Mouse (Mus musculus): ENCODE results near the gene Mettl23. TPM values are rescaled to one million over a fixed set of nuclear protein-coding genes. Genes with fewer than 3 reads are reported as not detected.
"Not testable (repeated sequence)": the region's sequence is repeated elsewhere in the genome, so short reads cannot be mapped to it uniquely, and the experiment has no call there.

Gene Mettl23
- total RNA-seq, 1 experiment from 2014 or later = 52.0 TPM

DNA sequence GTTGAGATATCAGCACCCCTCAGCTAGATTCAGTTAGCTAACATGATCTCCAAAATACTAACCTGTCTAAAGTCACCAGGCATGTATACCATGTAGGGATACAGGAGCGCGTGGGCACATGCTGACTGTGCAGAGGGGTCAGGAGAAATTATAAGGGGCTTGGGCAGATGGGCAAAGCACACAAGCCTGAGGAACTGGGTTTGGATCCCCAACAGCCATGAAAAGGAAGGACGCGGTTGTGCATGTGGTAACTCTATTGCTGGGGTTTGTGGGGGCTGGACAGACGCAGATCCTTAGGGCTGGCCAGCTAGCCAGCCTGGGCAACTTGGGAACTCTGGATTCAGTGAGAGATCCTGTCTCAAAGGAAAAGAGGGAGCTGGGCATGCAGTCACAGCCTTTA, 25.5 kb upstream of the Mettl23 start:
- ATAC-seq (replicated peaks; ENCODE audit: low read depth, poor library complexity, severe bottlenecking) = no peak

DNA sequence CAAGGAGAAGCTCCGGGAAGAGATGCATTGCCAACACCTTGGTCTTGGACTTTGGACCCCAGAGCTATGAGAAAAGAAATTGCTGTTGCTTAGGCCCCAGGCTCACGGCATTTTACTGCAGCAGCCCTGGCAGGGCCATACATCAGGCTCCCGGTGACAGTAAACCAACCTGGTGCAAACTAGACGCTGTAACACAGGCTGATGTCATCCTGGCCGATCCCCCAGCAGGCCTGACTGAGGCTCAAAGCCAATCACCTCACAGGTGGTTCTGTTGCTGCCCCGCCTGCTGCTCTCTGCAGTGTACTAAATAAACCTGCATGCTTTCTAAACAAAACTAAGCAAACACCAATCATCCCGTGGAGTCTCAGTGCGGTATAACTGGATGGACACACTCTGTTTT, 24.4 kb upstream of the Mettl23 start:
- ATAC-seq (replicated peaks; ENCODE audit: low read depth, poor library complexity, severe bottlenecking) = no peak

DNA sequence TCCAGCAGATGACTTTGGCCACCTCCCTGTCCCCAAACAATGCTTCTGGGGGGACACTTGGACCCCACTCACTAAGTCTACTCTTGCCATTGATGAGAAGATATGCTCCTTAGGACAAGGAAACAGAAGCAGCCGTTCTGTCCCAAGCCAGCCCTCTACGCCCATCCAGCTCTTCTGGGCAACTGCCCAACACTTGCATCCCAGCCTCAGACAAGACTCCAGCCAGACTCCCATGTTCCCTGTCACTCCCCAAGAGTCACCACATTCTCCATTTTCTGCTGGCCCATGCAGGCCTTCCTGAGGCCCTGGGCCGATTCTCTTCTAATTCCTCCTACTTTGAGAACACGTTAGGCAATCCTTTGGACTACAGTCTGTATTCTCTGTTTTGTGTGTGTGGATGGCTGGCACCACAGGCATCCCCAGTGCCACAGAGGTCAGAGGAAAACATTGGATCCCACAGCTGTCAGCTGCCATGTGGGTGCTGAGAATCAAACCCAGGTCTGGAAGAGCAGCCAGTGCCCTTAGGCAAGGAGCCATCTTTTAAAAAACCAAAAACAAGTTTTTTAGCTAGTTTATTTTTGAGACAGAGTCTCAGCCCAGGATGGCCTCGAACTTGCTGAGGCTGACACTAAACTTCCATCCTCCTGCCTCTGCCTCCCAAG, 23.0 kb upstream of the Mettl23 start:
- no peak for ATAC-seq (replicated peaks; ENCODE audit: low read depth, poor library complexity, severe bottlenecking)

DNA sequence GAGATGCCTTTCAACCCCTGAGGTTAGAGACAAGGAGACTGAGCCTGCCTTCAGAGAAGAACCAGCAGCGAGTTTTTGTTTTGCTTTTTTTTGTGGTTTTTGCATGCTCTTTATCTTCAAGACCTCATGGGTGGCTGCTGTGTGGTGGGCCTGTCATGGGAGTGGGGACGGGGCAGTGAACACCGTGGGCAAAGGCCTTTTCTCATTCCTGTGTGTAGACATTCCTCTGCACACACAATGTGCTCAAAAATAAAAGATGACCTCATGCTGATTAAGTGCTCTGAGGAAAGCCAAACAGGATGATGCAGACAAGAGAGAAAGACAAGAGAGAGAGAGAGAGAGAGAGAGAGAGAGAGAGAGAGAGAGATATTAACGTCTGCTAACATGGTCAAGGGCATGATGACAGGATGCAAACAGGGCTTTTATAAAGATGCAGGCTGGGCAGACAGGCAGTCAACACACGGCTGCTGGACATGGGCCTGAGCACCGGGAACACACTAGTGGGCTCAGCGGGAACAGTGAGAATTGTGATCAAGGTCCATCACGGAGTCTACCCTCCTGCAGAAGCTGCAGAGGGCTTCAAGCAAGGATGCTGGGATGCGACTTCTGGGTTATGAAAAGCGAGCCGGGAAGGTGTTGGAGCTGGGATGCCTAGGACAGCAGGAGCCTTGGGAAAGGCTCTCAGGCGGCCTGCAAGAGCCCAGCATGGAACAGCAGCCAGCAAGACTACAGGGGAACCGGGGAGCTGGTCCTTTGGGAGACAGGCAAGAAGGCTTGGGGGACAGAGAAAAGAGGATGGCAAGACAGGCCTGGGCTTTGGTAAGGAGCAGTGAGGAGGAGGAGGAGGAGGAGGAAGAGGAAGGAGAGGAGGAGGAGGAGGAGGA, 21.8 kb upstream of the Mettl23 start:
- ATAC-seq (replicated peaks; ENCODE audit: low read depth, poor library complexity, severe bottlenecking) = no peak

DNA sequence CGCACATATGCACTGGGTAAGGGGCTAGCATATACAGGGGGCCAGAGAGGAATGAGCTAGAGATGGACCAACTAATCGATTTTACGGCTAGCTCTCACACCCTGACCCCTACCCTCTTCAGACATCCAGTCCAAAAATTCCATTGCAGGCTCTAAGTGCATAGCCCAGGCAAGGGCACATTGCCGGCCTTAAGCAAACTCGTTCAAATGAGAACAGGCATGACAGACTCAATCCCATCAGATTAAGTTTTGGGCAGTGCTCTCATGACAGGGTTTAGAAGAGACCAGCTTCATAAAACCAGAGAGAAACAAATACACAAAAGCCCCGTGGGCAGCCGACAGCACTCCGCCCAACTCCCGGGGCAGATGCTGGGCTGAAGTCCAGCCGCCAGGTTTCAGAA, 20.9 kb upstream of the Mettl23 start:
- ATAC-seq (replicated peaks; ENCODE audit: low read depth, poor library complexity, severe bottlenecking) = no peak

DNA sequence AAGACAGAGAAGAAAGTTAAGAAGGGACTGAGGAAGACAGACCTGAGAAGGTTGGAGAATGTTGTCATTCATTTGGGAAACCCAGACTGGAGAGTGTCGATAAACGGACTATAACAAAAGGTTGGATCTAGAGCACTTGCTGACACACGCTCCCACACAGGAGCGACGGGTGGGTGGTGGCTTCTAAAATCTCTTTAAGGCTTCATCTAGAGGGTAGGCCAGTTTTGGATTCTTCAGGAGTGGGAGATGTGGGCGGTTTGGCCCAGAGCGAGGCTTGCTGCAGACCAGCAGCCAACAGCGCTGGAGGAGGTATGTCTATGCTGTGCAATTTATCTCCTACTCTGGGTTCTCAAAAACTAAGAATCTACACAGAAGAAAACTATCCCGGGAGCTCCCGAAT, 20.5 kb upstream of the Mettl23 start:
- ATAC-seq (replicated peaks; ENCODE audit: low read depth, poor library complexity, severe bottlenecking) = no peak

DNA sequence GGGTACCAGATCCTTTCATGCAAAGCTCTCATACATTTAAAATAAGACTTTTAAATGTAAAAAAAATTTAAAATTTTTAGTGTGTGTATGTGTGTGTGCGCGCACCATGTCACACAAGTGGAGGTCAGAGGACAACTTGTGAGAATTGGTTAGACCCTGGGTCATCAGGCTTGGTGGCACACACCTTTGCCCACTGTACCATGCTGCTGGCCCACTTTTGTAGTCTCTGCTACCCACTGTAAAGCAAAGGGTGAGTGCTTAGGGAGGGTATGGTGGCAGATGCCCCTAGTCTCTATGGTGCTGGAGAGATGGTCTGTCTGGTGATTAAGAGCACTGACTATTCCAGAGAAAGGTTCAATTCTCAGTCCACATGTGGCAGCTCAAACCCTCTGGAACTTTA, 19.8 kb upstream of the Mettl23 start:
- no peak for ATAC-seq (replicated peaks; ENCODE audit: low read depth, poor library complexity, severe bottlenecking)

DNA sequence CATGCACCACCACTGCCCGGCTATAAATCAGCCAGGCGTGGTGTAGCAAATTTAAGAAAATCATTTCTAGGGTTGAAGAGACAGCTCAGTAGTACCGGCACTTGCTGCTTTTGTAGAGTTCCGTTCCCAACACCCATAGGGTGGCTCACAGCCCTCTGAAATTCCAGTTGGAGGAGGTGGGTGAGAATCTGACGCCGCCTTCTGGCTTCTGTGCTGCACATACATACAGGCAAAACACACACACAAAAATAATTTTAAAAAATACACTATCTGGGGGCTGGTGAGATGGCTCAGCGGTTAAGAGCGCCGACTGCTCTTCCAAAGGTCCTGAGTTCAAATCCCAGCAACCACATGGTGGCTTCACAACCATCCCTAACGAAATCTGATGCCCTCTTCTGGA, 19.2 kb upstream of the Mettl23 start:
- ATAC-seq (replicated peaks; ENCODE audit: low read depth, poor library complexity, severe bottlenecking) = not testable (repeated sequence)

DNA sequence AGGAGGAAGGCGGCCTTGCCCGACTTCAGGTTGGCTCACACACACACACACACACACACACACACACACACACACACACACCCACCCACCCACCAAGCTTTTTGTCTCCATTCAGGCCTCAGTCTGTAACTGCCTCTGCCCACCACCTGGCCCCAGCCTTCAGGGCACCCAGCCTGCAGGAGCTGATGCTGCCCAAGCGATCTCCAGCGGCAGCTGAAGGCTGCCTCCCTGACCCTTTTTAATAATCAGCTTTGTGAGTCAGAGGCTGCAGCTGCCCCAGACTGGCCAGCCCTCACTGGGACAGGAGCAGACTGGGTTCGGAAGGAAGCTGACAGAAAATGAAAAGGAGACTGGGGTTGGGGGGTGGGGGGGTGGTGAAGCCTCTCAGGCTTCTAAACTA, 17.8 kb upstream of the Mettl23 start:
- ATAC-seq (replicated peaks; ENCODE audit: low read depth, poor library complexity, severe bottlenecking) = no peak

DNA sequence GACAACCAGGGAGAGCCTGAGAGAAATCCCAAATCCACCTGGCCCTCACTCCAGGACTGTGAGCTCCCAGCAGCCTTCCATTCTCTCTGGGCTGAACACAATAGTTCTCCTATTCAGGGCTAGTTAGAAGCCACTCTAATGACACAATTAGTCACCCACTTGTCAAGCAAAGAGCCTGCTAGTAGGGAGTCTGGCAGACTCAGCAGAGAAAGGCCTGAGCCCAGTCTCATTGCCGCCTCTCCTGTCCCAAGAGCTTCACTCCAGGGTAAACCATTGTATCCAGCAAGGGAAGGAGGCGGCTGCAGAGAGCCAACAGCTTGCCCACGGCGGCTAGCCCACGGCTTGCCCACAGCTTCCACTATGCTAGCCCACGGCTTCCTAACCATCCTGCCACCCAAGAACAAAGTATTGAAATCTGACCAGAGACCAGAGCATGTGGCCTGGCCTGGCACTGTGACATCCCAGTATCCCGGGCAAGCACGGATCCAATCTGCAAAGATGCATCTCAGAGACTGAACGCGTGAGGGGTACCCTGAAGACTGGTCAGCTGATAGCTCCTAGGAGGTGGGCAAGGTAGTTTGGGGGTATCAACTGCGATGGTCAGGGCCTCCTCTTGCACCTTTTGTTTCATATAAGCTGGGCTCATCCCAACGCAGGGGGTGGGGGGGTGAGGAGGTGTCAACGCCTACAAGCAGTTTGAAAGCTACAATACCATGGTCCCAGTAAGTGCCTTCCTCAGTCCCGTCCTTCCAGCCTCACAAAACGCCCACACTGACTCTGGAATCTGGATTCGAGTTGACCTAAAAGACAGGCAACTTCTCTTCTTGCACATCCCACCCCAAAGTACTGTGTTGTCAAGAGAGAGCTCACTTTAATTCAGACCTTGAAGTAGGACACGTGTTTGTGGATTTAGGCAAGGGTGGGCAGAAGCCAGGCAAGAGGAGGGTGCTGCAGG, 16.3 kb upstream of the Mettl23 start:
- no peak for ATAC-seq (replicated peaks; ENCODE audit: low read depth, poor library complexity, severe bottlenecking)

DNA sequence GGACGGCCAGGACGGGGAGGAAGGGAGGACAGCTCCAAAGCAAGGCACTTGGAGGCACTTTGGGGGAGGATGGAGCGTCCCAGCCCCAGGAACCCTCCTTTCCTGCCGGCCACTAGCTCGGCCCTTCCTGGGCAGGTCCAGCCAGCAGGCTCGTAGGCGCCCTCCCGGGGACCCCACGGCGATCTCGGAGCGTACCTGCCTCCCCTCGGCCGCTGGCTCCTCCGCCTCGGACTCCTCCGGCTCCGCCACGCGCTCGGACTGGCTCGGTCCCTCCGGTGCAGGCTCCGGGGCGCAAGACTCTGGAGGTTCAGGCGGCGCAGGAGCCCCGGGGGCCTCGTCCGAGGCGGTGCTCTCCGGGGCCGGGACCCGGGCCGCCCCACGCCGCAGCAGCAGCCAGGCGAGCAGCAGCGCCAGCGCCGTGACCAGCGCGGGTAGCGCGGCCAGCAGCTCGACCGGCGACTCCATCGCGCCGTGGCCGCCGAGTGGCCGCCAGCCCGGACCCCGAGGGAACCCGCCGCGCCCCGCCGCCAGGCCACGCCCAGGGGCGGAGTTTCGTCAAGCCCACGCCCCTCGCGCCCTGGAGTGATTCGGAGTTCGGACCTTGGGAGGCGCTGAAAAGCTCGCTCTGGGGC, 15.4 kb upstream of the Mettl23 start, which contains the start of gene Mxra7:
TSS of gene Mxra7 (minus strand) at position 513 of the 632 bp plus-strand sequence.
- ATAC-seq (replicated peaks; ENCODE audit: low read depth, poor library complexity, severe bottlenecking) = peak; percentile 63

DNA sequence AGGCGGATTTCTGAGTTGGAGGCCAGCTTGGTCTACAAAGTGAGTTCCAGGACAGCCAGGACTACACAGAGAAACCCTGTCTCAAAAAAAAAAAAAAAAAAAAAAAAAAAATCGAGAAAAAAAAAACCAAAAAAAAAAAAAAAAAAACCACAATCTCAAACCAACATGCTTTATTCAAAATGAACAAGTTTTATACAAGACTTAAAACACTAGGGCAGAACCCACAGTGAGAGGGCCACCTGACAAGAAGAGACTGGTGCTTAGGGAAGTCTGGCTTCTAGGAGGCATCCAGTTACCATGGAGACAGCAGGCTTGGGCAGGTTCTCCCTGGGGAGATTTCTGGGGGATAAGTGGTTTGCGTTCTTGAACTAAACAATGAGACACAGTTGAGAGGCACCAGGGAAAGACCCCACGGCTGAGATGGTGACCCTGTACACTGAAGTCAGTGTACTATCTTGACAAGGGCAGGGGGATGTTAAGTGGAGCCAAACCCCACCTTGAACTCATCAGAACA, 10.8 kb upstream of the Mettl23 start:
- ATAC-seq (replicated peaks; ENCODE audit: low read depth, poor library complexity, severe bottlenecking) = no peak

DNA sequence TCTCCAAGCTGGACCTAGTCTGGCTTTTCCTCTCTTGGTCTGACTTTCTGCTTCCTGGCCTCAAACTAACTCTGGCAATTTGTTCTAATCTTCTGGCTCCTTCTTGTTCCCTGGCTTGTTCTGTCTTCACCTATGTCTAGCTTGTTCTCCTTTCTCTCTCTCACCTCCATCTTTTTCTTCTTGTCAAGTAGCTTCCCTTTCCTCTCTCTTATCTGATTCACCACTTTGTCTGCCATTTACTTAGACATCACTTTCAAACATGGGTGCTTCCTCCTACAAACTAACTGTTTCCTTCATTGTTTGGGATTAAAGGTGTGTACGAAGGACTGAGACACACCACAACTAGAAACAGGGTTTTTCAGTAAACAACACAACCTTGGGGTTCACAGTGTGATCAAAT, 8.1 kb upstream of the Mettl23 start:
- ATAC-seq (replicated peaks; ENCODE audit: low read depth, poor library complexity, severe bottlenecking) = no peak

DNA sequence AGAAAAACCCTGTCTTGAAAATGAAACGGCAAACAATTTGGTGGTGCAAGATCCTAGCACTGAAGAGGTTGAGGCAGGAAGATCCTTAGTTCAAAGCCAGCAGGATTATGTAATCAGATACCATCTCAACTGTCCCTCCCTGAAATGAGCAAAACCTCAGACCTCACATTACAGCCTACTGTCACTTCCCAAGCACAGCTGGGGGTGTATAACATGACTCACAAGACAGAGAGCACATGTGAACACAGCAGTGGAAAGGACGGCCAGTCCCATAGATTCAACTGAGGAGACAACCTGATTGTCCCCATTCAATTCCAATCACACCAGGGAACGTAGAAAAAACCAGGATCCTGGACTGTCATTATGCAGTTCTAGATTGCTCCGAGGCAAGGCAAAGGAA, 6.8 kb upstream of the Mettl23 start:
- ATAC-seq (replicated peaks; ENCODE audit: low read depth, poor library complexity, severe bottlenecking) = 0 out of 2 replicates have a peak, but pooled peaks have one; percentile 17

DNA sequence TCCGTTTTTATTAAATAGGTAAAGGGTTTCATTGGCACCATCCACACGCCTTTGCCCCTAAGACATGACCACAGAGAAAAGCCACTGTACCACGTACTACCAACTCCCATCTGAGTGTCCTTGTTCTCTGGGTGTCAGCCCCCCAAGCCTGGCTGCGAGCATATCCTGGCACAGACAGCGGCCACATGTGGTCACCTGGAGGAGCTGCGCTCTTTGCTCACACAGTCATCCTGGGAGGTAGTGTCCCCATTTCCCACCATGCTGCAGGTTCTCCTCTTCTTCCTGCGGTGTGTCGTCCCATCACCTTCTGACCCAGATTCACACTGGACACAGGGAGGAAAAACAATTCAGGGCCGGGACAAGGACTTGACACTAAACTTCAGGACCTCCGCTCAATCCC, 5.6 kb upstream of the Mettl23 start:
- no peak for ATAC-seq (replicated peaks; ENCODE audit: low read depth, poor library complexity, severe bottlenecking)

DNA sequence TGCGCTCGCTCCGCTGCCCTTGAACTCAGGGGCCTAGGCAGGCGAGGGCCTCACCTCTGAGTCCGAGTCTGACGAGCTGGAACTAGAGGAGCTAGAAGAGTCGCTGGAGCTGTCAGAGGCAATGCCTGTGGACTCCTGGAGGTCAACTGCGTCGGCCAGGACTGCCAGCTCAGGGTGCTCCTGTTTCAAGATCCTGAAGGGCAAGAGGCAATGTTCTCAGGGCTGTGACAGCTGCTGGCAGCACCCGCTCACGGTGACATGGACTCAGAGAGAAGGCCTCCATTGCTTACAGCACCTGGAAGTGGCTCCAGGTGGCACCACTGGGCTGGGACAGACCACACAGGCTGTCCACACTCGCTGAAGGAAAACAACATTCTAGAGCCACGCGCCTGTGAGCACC, 4.1 kb upstream of the Mettl23 start:
- ATAC-seq (replicated peaks; ENCODE audit: low read depth, poor library complexity, severe bottlenecking) = no peak

DNA sequence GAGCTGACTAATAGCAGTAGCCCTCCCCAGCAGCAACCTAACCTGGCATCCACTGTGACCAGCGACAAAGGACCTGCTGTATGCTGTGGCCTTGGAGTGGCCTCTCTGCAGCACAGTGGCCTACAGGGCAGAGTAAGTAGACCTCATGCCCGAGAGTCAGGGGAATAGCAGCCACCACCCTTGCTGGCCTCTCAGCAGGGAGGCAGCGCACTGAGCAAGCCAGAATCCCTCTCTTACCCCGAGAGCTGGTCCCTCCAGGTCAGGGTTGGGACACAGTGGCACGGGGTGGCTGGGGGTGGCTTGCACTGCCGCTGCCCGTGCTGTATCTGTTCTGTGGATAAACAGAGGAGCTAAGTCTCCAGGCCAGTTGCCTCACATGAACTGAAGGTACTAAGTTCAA, 3.5 kb upstream of the Mettl23 start:
- ATAC-seq (replicated peaks; ENCODE audit: low read depth, poor library complexity, severe bottlenecking) = no peak

DNA sequence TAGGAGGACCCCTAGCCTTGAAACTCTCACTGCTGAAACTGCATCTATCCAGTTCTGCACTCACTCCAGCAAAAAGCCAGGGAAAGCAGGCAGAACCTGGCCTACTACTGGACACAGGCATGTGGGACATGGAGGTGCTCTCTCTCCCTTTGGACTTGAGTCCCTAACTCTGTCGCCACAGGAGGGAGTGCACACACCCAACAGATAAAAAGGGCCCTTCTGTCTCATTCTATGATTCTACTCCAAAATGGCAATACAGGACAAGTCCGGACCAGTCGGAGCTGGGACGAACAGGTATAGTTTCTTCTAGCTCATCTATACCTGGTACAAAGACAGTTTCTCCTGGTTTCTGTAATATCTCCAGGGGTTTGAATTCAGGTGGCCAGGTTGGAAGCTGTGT, 2.3 kb upstream of the Mettl23 start:
- ATAC-seq (replicated peaks; ENCODE audit: low read depth, poor library complexity, severe bottlenecking) = no peak

DNA sequence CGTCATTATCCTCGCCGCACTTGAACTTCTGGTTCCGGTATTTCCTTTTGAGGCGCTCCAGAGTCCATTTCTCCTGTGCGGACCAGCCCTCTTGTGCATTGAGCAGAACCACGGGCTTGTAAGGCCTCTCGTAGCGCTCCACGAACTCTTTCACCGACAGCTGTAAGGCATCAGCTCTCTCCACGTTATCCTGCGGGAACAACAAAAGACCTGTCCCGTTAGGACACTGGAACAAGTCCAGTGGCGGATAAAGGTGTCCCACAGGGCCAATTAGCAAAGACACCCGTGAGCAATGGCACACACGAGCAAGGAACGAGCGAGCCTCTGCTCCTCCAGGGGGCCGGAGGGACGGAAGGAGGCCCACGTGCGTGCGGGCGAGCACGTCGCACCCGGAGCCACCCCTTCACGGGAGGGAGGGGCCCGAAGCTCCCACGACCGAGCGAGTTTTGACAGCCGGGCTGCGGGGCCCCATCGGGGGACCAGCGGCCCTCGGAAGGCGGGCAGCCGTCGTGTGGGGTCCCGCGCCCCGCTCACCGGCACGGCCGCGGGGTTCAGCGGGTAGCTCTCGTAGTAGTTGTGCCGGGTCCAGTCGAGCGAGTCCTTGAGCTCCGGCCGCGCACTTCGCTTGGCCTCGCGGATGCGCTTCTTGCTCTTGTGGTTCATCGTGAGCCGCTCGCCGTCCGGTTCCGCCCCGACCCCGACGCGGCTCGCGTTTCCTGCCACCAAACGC, 382 bp upstream of the Mettl23 start:
- peak; percentile 39 for ATAC-seq (replicated peaks; ENCODE audit: low read depth, poor library complexity, severe bottlenecking)

All from common myeloid progenitor, adult 5-6 weeks (primary cell).